Mouse (Mus musculus) intestine, embryonic 15.5 days (tissue): Measurements from ENCODE around the gene Diras1. TPM values are rescaled to one million over a fixed set of nuclear protein-coding genes. Genes with fewer than 3 reads are reported as not detected.

Experiments used
- ATAC-seq: fragments of 200-750 bp; cut with Nextera tagmentation; 2 replicates; pipeline ENCODE4 v1.8.0; 2017; ENCODE audit warnings: moderate TSS enrichment, moderate library complexity
- H3K27ac ChIP-seq: fragments of 300-500 bp; sonication (generic); 2 replicates; pipeline ENCODE4 v1.5.1; 2015; ENCODE audit warnings: mild to moderate bottlenecking, inconsistent platforms
- H3K27me3 ChIP-seq: fragments of 300-500 bp; sonication (generic); replicated peaks from 2 replicates; pipeline ENCODE4 v1.6.1; 2015; ENCODE audit warnings: inconsistent platforms
- H3K36me3 ChIP-seq: fragments of 300-500 bp; sonication (generic); 2 replicates; pipeline ENCODE4 v1.6.1; 2015; ENCODE audit warnings: inconsistent platforms
- H3K4me1 ChIP-seq: fragments of 300-500 bp; sonication (generic); replicated peaks from 2 replicates; pipeline ENCODE4 v1.6.1; 2015; ENCODE audit warnings: inconsistent platforms
- H3K4me2 ChIP-seq: fragments of 300-500 bp; sonication (generic); replicated peaks from 2 replicates; pipeline ENCODE4 v1.6.1; 2015; ENCODE audit warnings: mild to moderate bottlenecking, inconsistent platforms
- H3K4me3 ChIP-seq: fragments of 300-500 bp; sonication (generic); replicated peaks from 2 replicates; pipeline ENCODE4 v1.5.1; 2015; ENCODE audit warnings: inconsistent platforms
- H3K9ac ChIP-seq: fragments of 300-500 bp; sonication (generic); 2 replicates; pipeline ENCODE4 v1.6.1; 2015; ENCODE audit warnings: inconsistent platforms
- H3K9me3 ChIP-seq: fragments of 300-500 bp; sonication (generic); 2 replicates; pipeline ENCODE4 v1.6.1; 2016; ENCODE audit warnings: inconsistent platforms
- WGBS: fragments of 180-500 bp; shearing (Covaris S2); methylation state at CpG from one replicate; pipeline ENCODE4 v1.1.7; 2015; 5-methylcytosine and 5-hydroxymethylcytosine counted together
- polyA plus RNA-seq: library from polyadenylated mRNA; unstranded; fragments of >200 nt; fragmentation: Nextera tagmentation; extraction: Ambion mirVana; gene quantifications from 2 replicates; pipeline ENCODE4 v1.2.1, GENCODE M21; 2015

Gene Diras1
- polyA plus RNA-seq, 1 experiment from 2014 or later: 0.94 TPM

DNA sequence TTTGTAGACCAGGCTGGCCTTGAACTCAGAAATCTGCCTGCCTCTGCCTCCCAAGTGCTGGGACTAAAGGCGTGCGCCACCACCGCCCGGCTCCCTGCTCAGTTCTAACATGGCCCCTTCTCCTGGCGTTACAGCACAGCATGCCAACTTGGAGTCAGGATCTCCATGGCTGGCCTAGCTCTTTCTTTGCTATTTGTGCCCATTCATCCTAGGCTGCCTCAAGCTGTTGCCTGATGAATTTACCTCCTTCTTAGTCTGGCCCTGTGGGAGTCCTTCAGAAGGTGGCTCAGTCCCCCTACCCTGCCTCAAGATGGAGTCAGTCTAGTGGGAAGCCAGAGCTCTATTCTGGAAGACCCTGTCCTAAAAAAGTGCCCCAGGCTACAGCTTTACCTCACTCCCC is 1.4 kb upstream of the Diras1 start:
- Histone ChIP-seq H3K27ac (no peak overlapping the region), H3K4me2 (no peak overlapping the region)
- 90% methylated on average over 5 of the region's 5 CpGs for WGBS

GRCm38 (mm10) chr10:81025047-81025621 is 328 bp downstream of the Diras1 start:
- peak overlapping the region; percentile 62 for H3K4me2 ChIP-seq
- H3K9ac ChIP-seq: no peak overlapping the region
- H3K36me3 ChIP-seq: 0 out of 2 replicates have a peak, but pooled peaks cover 3% of the 10 kb centered on the region
- WGBS: 1% methylated on average over 33 of the region's 43 CpGs
- peak overlapping the region; percentile 29 for H3K4me3 ChIP-seq
- peaks cover 3% of the 10 kb centered on the region; the same call in 1 of the 2 replicates for H3K9me3 ChIP-seq
- H3K27me3 ChIP-seq: peaks cover 43% of the 10 kb centered on the region
- peak; percentile 27; the same call in 1 of the 2 replicates for ATAC-seq
- peaks cover 4% of the 10 kb centered on the region; the same call in 1 of the 2 replicates for H3K4me1 ChIP-seq
- no peak overlapping the region for H3K27ac ChIP-seq

More for the DNA sequence above, 1.4 kb upstream of the Diras1 start:
- Histone ChIP-seq H3K9ac (no peak overlapping the region), H3K36me3 (peaks cover 12% of the 10 kb centered on the region), H3K4me1 (peaks cover 4% of the 10 kb centered on the region; the same call in 1 of the 2 replicates), H3K4me3 (no peak overlapping the region), H3K27me3 (peaks cover 33% of the 10 kb centered on the region), H3K9me3 (peaks cover 3% of the 10 kb centered on the region; the same call in 1 of the 2 replicates)
- no peak for ATAC-seq

GRCm38 (mm10) chr10:81024346-81024937 is 1.0 kb downstream of the Diras1 start:
- H3K9me3 ChIP-seq: peaks cover 3% of the 10 kb centered on the region; the same call in 1 of the 2 replicates
- H3K27me3 ChIP-seq: peaks cover 43% of the 10 kb centered on the region
- 72% methylated on average over 5 of the region's 5 CpGs for WGBS
- H3K9ac ChIP-seq: no peak overlapping the region
- no peak overlapping the region for H3K27ac ChIP-seq
- H3K4me3 ChIP-seq: no peak overlapping the region
- peaks cover 4% of the 10 kb centered on the region; the same call in 1 of the 2 replicates for H3K4me1 ChIP-seq
- peak; percentile 18; the same call in 1 of the 2 replicates for ATAC-seq
- no peak overlapping the region; the same call in 1 of the 2 replicates for H3K4me2 ChIP-seq
- no peaks in the 10 kb centered on the region for H3K36me3 ChIP-seq

- peaks cover 43% of the 10 kb centered on the region for H3K27me3 ChIP-seq
- no peaks in the 10 kb centered on the region for H3K36me3 ChIP-seq
- WGBS: 61% methylated on average over 8 of the region's 8 CpGs
- no peak for ATAC-seq
- H3K4me1 ChIP-seq: peaks cover 4% of the 10 kb centered on the region; the same call in 1 of the 2 replicates
- H3K4me2 ChIP-seq: no peak overlapping the region
- no peak overlapping the region for H3K4me3 ChIP-seq
- H3K9ac ChIP-seq: no peak overlapping the region
- no peak overlapping the region for H3K27ac ChIP-seq
- peaks cover 3% of the 10 kb centered on the region; the same call in 1 of the 2 replicates for H3K9me3 ChIP-seq
Observed at GRCm38 (mm10) chr10:81022744-81023143, 2.7 kb downstream of the Diras1 start.

DNA sequence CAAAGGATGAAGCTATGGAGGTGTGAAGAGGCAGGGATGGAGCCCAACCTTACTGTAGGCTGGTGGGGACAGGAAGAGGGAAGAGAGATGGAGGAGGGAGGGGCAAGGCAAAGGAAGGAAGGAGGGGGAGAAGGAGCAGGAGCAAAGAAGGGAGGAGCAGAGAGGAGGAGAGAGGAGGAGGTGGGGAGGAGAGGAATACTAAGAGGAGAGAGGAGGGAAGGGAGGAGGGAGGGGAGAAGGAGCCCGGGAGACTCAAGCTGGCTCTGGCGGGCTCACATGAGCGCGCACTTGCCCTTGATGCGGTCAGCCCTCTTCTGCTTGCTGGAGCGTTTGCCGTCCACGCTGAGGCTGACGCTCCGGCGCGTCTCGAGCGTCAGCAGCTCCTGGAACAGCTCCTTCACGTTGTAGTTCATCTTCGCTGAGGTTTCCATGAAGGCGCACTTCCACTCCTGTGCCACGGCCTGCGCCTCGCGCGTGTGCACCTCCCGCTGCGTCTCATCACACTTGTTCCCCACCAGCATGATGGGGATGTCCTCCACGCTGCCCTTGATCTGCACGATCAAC is 3.8 kb downstream of the Diras1 start:
- H3K9ac ChIP-seq: no peak overlapping the region
- H3K4me3 ChIP-seq: no peak overlapping the region
- ATAC-seq: no peak
- no peaks in the 10 kb centered on the region for H3K36me3 ChIP-seq
- 6% methylated on average over 26 of the region's 26 CpGs for WGBS
- H3K27ac ChIP-seq: no peak overlapping the region
- H3K9me3 ChIP-seq: peaks cover 3% of the 10 kb centered on the region; the same call in 1 of the 2 replicates
- H3K4me2 ChIP-seq: peak overlapping the region; percentile 31; the same call in 1 of the 2 replicates
- peaks cover 43% of the 10 kb centered on the region for H3K27me3 ChIP-seq
- H3K4me1 ChIP-seq: peaks cover 4% of the 10 kb centered on the region; the same call in 1 of the 2 replicates

GRCm38 (mm10) chr10:81020207-81020606 is 5.3 kb downstream of the Diras1 start:
- Histone ChIP-seq H3K4me2 (no peak overlapping the region), H3K27me3 (peaks cover 39% of the 10 kb centered on the region), H3K4me1 (peaks cover 3% of the 10 kb centered on the region; the same call in 1 of the 2 replicates), H3K36me3 (no peaks in the 10 kb centered on the region), H3K9ac (no peak overlapping the region), H3K9me3 (peaks cover 3% of the 10 kb centered on the region; the same call in 1 of the 2 replicates), H3K4me3 (no peak overlapping the region), H3K27ac (no peak overlapping the region)
- no peak for ATAC-seq
- WGBS: 53% methylated on average over 2 of the region's 2 CpGs

DNA sequence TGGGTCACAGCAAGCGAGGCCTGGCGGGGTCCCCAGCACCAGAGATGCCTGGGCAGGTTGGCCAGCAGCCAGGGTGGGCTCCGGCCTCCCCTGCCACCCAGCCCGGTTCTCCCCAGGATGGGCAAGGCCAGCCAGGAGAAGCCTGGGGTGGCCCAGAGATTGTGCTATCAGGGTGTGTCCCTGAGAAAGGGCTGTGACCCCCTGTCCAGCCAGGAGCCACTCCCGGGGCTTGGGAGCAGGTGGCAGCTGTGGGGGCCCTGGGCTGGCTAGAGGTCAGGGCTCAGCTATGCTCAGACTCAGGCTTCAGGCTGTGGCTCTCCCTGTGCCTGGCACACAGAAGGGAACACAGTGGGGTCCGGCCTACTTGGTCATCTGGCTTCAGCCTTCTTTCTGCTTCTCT is 5.8 kb downstream of the Diras1 start:
- no peak for ATAC-seq
- H3K9me3 ChIP-seq: peaks cover 3% of the 10 kb centered on the region; the same call in 1 of the 2 replicates
- peaks cover 34% of the 10 kb centered on the region for H3K27me3 ChIP-seq
- no peaks in the 10 kb centered on the region for H3K36me3 ChIP-seq
- no peak overlapping the region for H3K4me2 ChIP-seq
- 72% methylated on average over 6 of the region's 6 CpGs for WGBS
- H3K27ac ChIP-seq: no peak overlapping the region
- H3K9ac ChIP-seq: no peak overlapping the region
- no peak overlapping the region for H3K4me3 ChIP-seq
- H3K4me1 ChIP-seq: no peaks in the 10 kb centered on the region

- Histone ChIP-seq H3K4me2 (no peak overlapping the region), H3K9ac (no peak overlapping the region), H3K27me3 (peaks cover 20% of the 10 kb centered on the region), H3K9me3 (peaks cover 3% of the 10 kb centered on the region; the same call in 1 of the 2 replicates), H3K36me3 (no peaks in the 10 kb centered on the region), H3K4me3 (no peak overlapping the region), H3K4me1 (no peaks in the 10 kb centered on the region), H3K27ac (no peak overlapping the region)
- 36% methylated on average over 10 of the region's 10 CpGs for WGBS
- ATAC-seq: no peak
Observed at GRCm38 (mm10) chr10:81018326-81018725, 7.1 kb downstream of the Diras1 start.

- Histone ChIP-seq H3K36me3 (no peaks in the 10 kb centered on the region), H3K4me1 (no peaks in the 10 kb centered on the region), H3K27ac (no peak overlapping the region), H3K9ac (no peak overlapping the region), H3K4me3 (no peak overlapping the region), H3K9me3 (no peaks in the 10 kb centered on the region), H3K4me2 (no peak overlapping the region), H3K27me3 (peaks cover 9% of the 10 kb centered on the region)
- ATAC-seq: no peak
- WGBS: 7% methylated on average over 7 of the region's 7 CpGs
Observed at GRCm38 (mm10) chr10:81016645-81017044, 8.8 kb downstream of the Diras1 start.

DNA sequence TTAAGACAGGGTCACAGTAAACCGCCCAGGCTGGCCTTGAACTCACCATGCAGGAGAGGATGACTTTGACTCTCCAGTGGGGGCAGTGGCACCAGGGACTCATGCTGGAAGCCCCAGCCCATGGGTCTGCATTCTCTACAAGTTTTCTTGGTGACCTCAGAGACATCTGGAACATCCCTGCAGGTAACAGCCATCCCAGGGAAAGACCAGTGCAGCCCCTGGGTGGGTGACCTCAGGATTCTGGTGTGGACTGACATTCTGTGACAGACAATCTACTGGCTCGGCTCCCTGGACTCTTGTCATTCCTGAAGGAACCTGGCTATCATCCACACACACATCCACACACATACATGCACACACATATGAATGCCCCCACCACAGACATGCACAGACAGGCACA is 9.8 kb downstream of the Diras1 start:
- no peak for ATAC-seq
- WGBS: 89% methylated on average over 2 of the region's 2 CpGs
- Histone ChIP-seq H3K4me1 (no peaks in the 10 kb centered on the region), H3K9ac (no peak overlapping the region), H3K4me2 (no peak overlapping the region), H3K9me3 (no peaks in the 10 kb centered on the region), H3K27me3 (peaks cover 1% of the 10 kb centered on the region), H3K36me3 (no peaks in the 10 kb centered on the region), H3K4me3 (no peak overlapping the region), H3K27ac (no peak overlapping the region)

DNA sequence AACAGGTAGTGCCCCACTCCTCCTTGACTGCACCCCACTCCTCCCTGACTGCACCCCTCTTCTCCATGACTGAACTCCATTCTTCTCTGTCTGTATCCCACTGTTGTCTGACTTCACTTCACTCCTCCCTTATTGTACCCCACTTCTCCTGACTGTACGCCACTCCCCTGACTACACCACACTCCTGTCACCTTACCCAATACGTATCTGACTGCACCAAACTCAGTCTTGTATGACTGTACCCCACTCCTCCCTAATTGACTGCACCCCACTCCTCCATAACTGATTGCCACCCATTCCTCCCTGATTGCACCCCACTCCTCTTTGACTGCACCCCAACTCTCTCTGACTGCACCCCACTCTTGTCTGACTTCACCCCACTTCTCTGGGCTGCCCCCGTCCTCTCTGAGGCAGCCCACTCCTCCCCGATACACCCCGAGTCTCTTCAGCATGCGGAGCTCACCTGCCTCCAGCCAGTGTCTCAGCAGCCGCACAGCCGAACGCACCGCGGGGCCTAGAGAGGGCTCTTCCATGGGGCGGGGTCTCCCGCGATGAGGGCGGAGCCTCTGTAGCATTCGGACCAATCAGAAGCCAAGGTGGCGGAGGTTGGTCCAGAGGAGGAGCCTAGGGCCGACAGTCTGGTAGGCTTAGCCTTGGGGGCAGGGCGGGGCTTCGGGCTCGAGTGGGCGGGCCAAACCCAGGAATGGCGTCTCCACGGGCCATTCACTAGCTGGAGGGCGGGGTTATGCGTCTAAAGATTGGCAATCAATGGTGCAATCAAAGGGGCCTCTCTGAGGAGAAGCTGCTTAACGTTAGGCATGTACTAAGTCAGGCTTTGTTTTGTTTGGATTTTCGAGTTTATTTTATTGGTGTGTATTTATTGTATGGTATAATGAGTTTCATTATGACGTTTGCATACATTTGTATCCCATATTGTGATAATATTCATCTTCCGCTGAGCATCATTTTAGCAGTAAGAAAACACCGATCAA is 10.8 kb downstream of the Diras1 start, which contains the start of gene Gng7:
TSS of gene Gng7 (minus strand) at position 553 of the 992 bp plus-strand sequence.
- Histone ChIP-seq H3K9ac (peak within 1 kb of the TSS; percentile 44), H3K36me3 (no peaks in the 10 kb centered on the region), H3K27me3 (no peaks in the 10 kb centered on the region), H3K4me2 (peak within 1 kb of the TSS; percentile 74), H3K27ac (no peak within 1 kb of the TSS), H3K4me1 (no peaks in the 10 kb centered on the region), H3K9me3 (no peaks in the 10 kb centered on the region), H3K4me3 (peak within 1 kb of the TSS; percentile 41)
- ATAC-seq: peak; percentile 99
- WGBS: 9% methylated on average over 31 of the region's 31 CpGs
